Mouse (Mus musculus): ENCODE data around the gene D1Ertd622e. TPM values are rescaled to one million over a fixed set of nuclear protein-coding genes. Genes with fewer than 3 reads are reported as not detected.

Gene D1Ertd622e
- 6.5 and 6.6 TPM in 2 replicates for polyA plus RNA-seq (2012; rRNA removed)

DNA sequence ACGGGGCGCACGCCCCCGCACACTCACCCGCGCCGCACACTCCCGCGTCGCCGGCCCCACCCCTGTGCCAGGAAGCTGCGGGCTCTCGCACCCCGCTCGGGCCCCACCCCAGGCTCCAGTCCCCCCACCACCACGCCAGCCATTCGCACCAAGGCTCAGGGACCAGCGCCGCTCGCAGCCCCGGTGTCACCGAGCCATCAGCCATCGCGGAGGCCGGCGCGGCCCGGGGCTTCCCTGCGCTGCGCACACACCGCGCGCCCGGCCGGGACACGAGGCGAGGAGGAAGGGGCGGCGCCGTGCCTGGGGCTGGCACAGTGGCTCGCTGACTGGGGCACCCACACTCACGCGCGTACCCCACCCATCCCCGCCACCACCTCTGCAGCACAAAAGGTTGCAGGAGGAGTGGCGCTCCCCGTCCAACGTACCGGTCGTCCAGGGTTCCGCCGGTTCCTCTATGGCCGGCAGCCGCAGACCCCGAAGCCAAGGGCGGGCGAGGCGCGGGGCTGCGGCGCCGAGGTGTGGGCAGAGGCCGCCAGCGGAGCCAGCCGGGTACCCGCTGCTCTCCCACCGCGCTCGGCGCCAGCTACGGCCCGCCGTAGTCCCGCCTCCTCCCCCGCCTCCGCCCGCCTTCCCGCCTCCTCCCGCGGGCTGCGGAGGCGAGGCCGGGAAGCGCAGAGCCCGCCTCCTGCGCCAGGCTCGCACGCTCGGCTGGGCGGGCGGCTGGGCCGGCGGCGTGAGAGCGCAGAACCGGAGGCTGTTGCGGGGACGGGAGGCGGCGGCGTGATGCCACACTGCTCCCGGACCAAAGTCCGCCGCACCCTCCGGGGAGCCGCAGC is at the start of gene D1Ertd622e:
Gene D1Ertd622e, minus strand, starts transcription at position 669 of the 836 bp plus-strand sequence.

Other genes starting within 250 kb of the D1Ertd622e start
- 0.40 and 0.46 TPM in 2 replicates for gene Gin1, start 108.1 kb upstream of the D1Ertd622e start, polyA plus RNA-seq (2012; rRNA removed)
- 0.47 and 0.64 TPM in 2 replicates for gene Ppip5k2, start 108.3 kb upstream of the D1Ertd622e start, polyA plus RNA-seq (2012; rRNA removed)